Mouse (Mus musculus) A20 (cell line): Measurements from ENCODE around the gene 9930104L06Rik.

Experiments used
- DNase-seq: peaks from one replicate; pipeline ENCODE4 v3.0.0-alpha.2; 2011; ENCODE audit warnings: low read depth, low spot score

The 9930104L06Rik gene

DNA sequence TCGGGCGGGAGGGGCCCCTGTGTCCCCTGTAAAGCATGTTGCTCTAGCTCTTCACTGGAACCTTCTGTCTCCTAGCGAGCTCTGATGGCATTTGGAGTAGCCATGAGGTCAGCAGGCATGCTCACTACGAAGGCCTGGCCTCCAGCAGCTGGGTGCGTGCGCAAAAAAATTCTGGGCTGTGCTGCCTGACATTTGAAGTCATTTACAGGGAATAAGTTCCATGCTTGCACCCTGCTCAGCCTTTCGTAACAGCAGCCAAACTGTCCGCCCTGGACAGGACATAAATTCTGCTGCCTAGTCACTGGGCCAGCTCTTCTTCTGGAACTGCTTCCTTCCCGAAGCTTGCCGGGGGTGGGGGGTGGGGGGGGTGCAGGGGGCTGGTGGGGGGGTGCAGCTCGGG is 22.2 kb downstream of the 9930104L06Rik start:
- no peak for DNase-seq

- no peak for DNase-seq
Observed at GRCm38 (mm10) chr4:124960940-124961339, 24.1 kb downstream of the 9930104L06Rik start.

- no peak for DNase-seq
Observed at GRCm38 (mm10) chr4:124962576-124962975, 25.7 kb downstream of the 9930104L06Rik start.

DNA sequence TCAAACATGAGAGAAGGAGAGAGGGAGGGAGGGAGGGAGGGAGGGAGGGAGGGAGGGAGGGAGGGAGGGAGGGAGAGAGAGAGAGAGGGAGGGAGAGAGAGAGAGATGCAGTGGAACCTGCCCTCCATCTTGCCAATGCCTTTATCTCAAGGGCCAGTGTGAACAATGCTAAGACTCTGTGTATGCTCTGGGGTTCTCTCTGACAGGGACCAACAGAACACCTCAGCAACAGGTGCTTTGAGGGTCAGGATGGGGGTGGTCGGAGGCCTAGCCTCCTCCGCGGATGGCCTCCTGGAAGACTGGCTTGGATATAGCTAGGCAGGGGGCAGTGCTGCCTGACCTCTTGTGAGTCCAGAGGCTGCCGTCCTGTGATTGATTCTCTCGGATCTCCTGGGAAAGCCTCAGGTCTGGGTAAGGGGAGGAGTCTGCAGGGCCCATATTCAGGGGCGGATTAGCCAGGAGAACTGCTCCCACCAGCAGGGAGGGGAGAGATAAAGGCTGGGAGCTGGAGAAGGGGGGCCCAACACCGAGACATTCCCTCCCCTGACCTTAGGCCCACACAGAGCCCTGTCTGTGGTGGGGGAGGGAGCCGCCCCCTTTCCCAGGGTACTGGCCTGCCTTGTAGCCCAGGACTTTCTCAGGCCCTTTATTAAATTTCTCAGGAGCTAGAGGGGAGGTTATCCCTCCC is 28.2 kb downstream of the 9930104L06Rik start:
- DNase-seq, result no peak

DNA sequence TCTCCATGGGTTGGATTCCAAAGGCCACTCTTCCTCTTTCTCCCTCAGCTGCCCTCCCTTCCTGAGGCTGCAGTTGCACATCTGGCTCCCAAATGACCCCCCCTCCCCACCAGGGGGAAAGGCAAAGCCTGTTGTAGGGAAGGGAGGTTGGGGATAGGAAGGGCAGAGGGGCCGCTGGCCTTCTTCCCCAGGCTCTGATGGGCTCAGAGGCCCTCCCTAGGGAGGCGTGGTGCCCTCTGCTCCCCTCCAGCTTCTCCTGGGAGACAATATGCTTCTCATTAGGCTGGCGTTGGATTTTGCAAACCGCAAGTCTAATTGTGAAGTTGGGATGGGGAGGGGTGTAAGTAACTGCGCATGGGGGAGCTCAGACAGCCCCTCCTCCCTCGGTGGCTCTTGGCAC is 31.9 kb downstream of the 9930104L06Rik start:
- DNase-seq, result no peak

DNA sequence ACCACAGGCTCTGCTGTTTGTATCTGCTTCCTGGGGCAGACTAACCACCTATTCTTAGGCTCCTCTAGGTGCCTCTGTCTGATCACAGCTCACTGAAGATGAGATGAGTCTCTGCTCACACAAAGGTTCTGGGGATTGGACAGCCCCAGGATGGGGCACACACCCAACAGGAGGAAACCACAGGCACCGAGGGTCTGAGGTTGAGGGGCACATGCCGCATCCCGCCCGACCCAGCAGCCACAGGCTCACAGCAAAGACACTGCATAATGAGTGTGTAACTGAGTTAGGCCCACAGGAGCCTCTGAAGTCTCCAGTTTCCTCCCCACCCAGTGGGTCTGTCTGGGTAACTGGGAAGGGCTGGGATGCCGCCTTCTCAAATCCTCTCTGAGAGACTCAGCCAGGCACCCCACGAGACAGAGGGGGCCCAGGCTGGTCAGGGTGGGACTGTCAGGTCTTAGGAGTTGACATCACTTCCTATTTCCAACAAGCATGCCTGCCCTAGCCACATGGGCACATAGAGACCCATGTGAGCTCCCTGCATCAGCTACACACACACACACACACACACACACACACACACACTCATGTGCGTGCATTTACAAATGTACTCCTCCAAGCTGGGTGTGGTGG is 32.5 kb downstream of the 9930104L06Rik start:
- DNase-seq, result no peak

GRCm38 (mm10) chr4:124970194-124970593 is 33.3 kb downstream of the 9930104L06Rik start:
- DNase-seq, result no peak

- DNase-seq, result no peak
Observed at GRCm38 (mm10) chr4:124970677-124971076, 33.8 kb downstream of the 9930104L06Rik start.

DNA sequence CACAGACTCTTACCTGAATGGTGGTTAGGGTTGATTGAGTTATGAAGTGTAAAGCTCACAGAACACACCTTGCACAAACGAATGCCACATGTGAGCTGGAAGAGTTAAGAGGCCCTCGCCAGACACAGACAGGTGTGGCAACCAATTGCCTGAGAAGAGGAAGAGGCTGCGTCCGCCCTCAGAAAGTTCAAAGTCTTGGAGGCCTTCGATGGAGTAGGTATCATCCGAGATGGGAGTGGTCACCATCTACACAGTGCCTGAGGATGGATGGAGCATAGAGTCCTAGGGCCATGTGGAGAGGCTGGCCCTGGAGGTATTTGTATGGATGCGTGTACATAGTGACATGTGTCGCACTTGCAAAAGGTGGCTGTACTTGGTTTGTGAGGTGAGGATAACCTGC is 34.2 kb downstream of the 9930104L06Rik start:
- DNase-seq, result no peak

DNA sequence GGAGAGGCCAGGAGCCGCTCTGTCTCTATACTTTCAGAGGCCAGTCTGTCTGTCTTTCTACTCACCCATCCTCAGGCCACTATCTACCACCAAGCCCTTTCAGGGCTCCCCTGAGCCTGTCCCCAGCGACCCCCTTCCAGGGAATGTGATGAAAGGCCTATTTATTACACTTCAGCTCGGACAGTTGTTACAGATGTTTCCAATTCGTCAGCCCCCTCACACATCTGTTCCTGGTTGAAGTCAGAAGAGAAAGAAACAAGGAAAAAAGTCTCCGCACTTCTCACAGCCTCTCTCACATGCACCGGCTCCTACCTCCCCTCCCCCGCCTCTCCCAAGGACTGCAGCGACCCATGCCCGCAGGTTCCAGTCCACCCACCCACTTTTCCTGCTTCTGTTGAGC is 35.5 kb downstream of the 9930104L06Rik start:
- DNase-seq, result no peak

- peak; percentile 13 for DNase-seq
Observed at GRCm38 (mm10) chr4:124973296-124973695, 36.4 kb downstream of the 9930104L06Rik start.

DNA sequence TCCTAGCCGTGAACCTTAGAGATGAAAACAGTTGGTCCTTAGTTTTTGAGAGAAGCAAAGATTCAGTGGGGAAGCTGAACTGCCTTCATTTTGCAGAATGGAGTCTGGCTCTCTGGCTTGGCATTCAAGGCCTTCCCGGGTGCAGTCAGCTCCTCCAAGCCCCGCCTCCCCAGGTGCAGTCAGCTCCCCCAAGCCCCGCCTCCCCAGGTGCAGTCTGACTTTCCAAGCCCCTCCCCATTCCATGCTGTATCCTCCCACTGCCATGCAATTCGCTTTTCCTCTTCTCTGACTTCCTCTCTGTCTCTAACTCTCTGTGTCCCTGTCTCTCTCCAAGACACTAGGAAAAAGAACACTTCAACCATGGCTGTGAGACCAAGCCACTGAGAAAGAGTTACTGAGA is 41.4 kb downstream of the 9930104L06Rik start:
- DNase-seq, result no peak

GRCm38 (mm10) chr4:124983893-124984526 is 47.2 kb downstream of the 9930104L06Rik start:
- DNase-seq, result peak; percentile 62

DNA sequence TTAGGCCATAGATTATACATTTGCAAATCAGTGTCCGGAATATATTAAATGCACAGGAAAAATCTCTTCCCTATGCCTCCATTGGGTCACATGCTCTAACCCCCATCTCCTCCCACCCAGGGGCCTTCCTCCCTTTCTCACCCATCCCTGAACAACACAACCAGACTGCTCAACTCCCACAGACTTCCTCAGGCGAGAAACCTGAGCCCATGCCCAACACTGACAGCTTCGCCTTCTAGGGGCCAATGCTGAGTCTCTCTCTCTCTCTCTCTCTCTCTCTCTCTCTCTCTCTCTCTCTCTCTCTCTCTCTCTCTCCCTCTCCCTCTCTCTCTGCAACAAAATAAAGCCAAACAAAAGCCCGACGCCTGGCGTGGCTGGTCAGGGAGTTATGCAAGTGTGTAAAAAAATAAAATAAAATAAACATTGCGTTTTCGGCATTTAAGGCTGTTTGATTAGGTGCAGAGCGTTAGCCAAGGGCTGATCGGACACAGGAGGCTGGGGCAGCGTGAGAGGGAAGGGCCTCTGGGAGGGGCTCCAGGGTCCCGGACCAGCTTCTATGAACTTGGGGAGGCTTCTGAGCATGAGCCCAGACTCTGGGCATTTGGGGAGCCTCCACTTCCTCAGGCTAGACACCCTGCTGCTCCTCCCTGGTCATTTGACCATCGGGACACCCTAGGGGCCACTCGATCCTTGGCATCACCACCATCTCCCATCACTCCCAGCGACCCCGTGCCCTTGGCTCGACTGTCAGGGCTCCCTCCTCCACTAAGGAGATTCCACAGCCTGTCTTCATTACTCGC is 48.2 kb downstream of the 9930104L06Rik start:
- no peak for DNase-seq

DNA sequence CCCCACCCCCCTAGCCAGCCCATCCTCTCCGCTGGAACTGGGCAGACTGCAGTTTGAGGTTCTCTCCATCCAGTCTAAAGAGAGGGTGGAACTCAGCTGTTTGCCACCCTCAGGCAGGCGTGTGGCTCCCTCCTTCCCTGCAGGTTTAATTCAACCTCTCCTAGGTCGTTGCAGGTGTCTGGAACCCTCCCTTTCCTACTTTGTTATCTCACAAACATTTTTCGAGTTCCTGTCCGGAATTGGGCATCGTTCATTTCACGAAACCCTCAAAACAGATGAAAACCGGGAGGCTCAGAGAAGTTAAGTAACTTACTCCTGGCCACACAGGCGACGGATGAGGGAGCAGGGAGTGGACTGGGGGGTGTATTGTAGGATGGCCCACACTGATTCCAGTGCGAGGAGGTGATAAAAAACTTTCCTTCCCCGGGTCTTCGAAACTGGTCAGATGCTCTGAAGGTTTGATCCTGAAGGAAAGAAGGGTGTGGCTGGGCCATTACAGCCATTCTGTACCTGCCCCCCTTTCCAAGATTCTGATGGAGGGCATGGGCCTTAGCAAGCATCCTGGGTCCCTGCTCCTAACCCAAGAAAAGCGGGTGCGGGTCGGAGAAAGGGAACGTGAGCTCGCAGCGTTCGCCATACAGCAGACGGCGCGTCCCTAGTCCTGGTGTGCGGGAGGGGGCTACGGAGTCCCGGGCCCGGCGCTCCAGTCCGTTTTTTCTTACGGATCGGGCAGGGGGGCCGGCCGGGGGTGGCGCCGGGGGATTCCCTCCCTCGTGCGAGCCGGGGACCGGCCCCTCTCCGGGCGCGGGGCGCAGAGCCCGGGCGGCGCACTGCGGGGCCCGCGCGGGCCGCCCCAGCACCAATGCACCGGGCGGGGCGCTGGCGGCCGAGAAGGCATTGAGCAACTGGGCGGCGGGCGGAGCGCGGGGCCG is 49.1 kb downstream of the 9930104L06Rik start, which contains the start of gene Rspo1:
Gene Rspo1, plus strand, starts transcription at position 760 of the 932 bp plus-strand sequence.
- DNase-seq, result no peak

DNA sequence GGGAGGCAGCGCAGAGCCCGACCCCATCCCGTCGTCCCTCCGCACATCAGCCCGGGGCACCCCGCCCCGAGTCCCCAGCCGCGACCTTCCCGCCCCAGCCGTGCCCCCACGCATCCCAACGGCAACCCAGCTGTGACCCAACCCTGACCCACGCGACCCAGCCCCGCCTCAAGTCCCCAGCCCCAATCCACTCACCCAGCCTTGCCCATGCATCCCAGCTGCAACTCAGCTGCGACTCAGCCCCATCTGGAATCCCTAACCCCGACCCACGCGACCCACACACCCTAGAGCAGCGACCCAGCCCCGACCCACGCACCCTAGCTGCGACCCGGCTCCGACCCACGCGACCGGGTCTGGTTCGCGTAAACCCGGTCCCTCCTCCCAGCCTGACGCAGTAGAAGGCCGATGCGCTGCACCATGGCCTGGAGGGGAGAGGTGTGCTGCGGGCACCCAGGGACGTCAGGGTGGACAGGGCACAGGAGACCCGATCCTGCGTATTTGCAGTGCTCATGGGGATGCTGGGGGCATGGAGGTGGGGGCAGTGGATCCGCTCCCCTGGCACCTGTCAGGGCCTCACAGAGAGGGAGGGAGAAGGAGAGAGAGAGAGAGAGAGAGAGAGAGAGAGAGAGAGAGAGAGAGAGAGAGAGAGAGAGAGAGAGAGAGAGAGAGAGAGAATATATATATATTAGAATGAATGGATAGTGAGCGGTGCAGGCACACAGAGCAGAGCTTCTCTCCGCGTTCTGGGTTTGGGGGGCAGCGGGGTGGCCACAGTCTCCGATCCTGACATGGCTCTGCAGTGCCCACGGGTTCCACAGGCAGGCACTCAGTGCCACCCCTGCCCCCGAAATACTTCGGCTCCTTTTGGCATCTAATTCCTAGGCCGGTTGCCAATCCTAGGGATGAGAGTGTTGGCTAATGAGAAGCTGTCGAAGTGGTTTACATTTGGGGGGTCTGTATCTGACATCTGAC is 50.2 kb downstream of the 9930104L06Rik start:
- no peak for DNase-seq

GRCm38 (mm10) chr4:124987711-124988097 is 50.9 kb downstream of the 9930104L06Rik start:
- no peak for DNase-seq

DNA sequence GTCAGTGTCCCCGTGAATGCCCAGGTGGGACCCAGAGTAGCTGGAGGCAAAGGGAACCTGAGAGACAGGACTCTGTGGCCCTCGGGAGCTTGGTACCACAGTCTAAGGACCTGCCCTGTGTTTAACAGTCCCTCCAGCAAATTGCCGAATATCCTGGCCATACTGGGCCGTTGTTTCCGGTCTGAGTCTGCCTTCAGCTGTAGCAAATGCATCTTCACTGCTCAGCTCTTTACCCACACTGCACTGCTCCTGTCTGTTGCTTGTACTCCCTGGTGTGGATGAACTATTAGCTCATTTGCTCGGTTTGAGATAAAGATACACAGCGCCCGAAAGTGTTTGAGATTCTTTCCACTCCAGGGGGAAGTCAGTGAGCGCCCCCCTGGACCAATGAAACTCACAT is 51.5 kb downstream of the 9930104L06Rik start:
- DNase-seq, result no peak

DNA sequence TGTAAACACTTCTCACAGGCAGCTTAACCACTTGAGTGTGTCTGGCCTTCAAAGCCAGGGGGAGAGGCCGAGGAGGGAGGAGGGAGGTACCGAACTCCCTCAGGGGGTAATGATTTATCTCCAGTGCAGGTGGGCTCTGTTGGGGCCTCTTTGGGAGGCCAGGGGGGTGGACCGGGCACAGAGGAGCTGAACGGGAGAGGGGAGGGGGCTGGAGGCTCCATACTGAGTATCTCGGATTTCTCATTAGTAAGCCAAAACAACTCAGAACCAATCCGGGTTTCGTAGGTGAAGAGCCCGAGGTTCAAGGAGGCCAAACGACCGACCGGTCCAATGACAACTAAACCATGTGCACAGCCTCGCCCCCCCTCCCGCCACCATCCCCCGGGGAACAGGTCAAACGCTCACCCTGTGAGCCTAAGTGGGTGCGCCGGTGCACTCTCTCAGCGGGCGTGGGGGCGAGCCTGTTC is 53.0 kb downstream of the 9930104L06Rik start:
- no peak for DNase-seq

GRCm38 (mm10) chr4:124990325-124990724 is 53.5 kb downstream of the 9930104L06Rik start:
- DNase-seq, result peak; percentile 41
